Mouse (Mus musculus) embryonic facial prominence, embryonic 11.5 days (tissue): ENCODE measurements around the gene 1700020A23Rik. TPM values are rescaled to one million over a fixed set of nuclear protein-coding genes. Genes with fewer than 3 reads are reported as not detected.

Experiments used
- polyA plus RNA-seq: library from polyadenylated mRNA; unstranded; fragments of >200 nt; fragmentation: Nextera tagmentation; extraction: Ambion mirVana; gene quantifications from 2 replicates; pipeline ENCODE4 v1.2.1, GENCODE M21; 2014

Gene 1700020A23Rik
- polyA plus RNA-seq, 1 experiment from 2014 or later, result not detected

Other genes with a start within 250 kb of the 1700020A23Rik start
- 756 and 782 TPM in 2 replicates for gene Snrpb, start 225.9 kb upstream of the 1700020A23Rik start, polyA plus RNA-seq
- not detected in 2 replicates for gene Tmc2, start 210.1 kb upstream of the 1700020A23Rik start, polyA plus RNA-seq
- gene Nop56, start 130.8 kb upstream of the 1700020A23Rik start, polyA plus RNA-seq, result 356 and 411 TPM in 2 replicates
- 145 and 160 TPM in 2 replicates for gene Idh3b, start 120.7 kb upstream of the 1700020A23Rik start, polyA plus RNA-seq
- gene Ebf4, start 110.1 kb upstream of the 1700020A23Rik start, polyA plus RNA-seq, result 1.3 and 1.4 TPM in 2 replicates
- 53.0 and 54.3 TPM in 2 replicates for gene Cpxm1, start 7.7 kb upstream of the 1700020A23Rik start, polyA plus RNA-seq
- gene Gm28372, start within 50 bp of the 1700020A23Rik start, polyA plus RNA-seq, result not detected in 2 replicates
- not detected in 2 replicates for gene Tmem239, start 1.2 kb downstream of the 1700020A23Rik start, polyA plus RNA-seq
- gene Vps16, start 19.1 kb downstream of the 1700020A23Rik start, polyA plus RNA-seq, result 81.9 and 84.8 TPM in 2 replicates
- gene Pced1a, start 19.4 kb downstream of the 1700020A23Rik start, polyA plus RNA-seq, result 10.0 and 10.3 TPM in 2 replicates
- gene Ptpra, start 45.0 kb downstream of the 1700020A23Rik start, polyA plus RNA-seq, result 96.8 and 105 TPM in 2 replicates
- gene Mrps26, start 158.5 kb downstream of the 1700020A23Rik start, polyA plus RNA-seq, result 77.4 and 83.0 TPM in 2 replicates
- gene Oxt, start 170.9 kb downstream of the 1700020A23Rik start, polyA plus RNA-seq, result not detected in 2 replicates
- gene Avp, start 177.3 kb downstream of the 1700020A23Rik start, polyA plus RNA-seq, result not detected in 2 replicates
- 23.8 and 24.7 TPM in 2 replicates for gene Fastkd5, start 224.8 kb downstream of the 1700020A23Rik start, polyA plus RNA-seq
- 19.8 and 19.9 TPM in 2 replicates for gene Ubox5, start 224.8 kb downstream of the 1700020A23Rik start, polyA plus RNA-seq
- gene Lzts3, start 237.5 kb downstream of the 1700020A23Rik start, polyA plus RNA-seq, result 0.79 and 1.1 TPM in 2 replicates